Mouse (Mus musculus) left cerebral cortex, adult 2 months (tissue): ENCODE data around the gene Cdipt. TPM values are rescaled to one million over a fixed set of nuclear protein-coding genes. Genes with fewer than 3 reads are reported as not detected.
A peak's percentile ranks its signal among the peaks of the same experiment; 100 is the strongest.

Source experiments
- DNase-seq, 2 experiments: peaks; one replicate each; pipeline ENCODE4 v3.0.0; 2021 to 2022; ENCODE audit warnings: low spot score in 2 of 2, mixed read lengths in 1 of 2; ENCODE audit errors: extremely low spot score in 1 of 2
- H3K27ac ChIP-seq: fragments of 200-600 bp; 2 replicates; pipeline ENCODE4 v1.8.1; 2022
- H3K4me3 ChIP-seq: fragments of 200-600 bp; 2 replicates; pipeline ENCODE4 v1.8.1; 2022
- CTCF ChIP-seq: fragments of 200-600 bp; IDR thresholded peaks from 2 replicates; pipeline ENCODE4 v1.8.1; 2022; ENCODE audit warnings: antibody characterized with exemption, mild to moderate bottlenecking, moderate library complexity
- intact Hi-C: fragments of 180-260 bp; cut with DNase I; formaldehyde crosslinking; loops from one replicate; pipeline ENCODE4 v1.15.1; 2025
- total RNA-seq, 2 experiments: library from RNA; stranded (reverse); gene quantifications; 2 replicates each; pipeline ENCODE4 v1.2.3; 2021

Gene Cdipt
- total RNA-seq, 2 experiments from 2014 or later: 181 to 186 TPM

DNA sequence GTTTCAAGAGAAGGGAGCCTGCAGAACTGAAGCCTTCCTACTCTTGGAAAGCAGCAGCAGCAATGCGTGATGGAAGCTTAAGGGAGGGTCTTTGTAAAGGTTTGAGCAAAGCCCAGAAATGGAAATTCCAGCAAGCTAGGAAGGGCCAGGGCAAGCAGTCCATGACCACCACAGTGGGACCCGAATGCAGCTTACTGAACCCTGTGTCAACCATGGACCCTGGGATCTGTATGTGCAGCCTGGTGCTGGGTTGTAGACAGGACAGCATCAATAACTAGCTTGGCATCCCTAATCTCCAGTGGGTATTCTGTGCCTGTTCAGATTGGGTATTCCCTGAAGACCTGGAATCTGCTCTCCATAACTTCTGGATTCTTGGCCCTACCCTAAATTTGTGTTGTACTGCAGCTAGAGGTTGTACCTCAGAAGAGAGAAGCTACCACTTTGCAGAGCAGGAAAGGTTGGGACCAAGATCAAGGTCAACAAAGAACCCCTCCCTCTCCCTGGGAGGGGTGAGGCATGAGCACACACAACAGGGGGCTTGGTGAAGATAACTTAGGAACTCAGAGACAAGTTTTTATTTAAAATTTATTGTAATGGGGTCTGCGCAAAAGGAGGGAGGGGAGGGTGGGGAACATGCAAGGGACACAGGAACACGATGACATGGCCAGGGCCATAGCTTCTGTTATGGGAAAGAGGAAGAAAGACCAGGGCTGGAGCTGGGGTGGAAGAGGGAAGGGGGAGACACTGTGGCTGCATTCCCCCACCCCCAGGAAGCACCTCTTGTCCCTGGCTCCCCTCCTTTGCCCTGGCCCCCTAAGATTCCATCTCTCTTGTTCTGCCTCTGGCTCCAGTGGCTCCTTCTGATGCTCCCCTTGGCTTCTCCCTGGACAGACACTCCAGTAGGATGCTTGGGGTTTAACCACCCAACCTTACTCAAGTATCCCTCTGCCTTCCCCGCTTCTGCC is 46.1 kb downstream of the Cdipt start:
- no peak for DNase-seq
- intact Hi-C loops: loop anchor here (5.0 kb wide), 1 partner anchor 200 kb away; no protein-coding TSS in a partner anchor
- TF ChIP-seq CTCF: no peak
- Histone ChIP-seq H3K27ac (peak overlapping the region; percentile 95), H3K4me3 (peak overlapping the region; percentile 69)

- Histone ChIP-seq H3K27ac (peak overlapping the region; percentile 95), H3K4me3 (no peak overlapping the region)
- no peak for DNase-seq
- intact Hi-C loops: loop anchor here (5.0 kb wide), 1 partner anchor 200 kb away; no protein-coding TSS in a partner anchor
- TF ChIP-seq CTCF: no peak
Observed at GRCm38 (mm10) chr7:127022528-127023271, 47.0 kb downstream of the Cdipt start.

DNA sequence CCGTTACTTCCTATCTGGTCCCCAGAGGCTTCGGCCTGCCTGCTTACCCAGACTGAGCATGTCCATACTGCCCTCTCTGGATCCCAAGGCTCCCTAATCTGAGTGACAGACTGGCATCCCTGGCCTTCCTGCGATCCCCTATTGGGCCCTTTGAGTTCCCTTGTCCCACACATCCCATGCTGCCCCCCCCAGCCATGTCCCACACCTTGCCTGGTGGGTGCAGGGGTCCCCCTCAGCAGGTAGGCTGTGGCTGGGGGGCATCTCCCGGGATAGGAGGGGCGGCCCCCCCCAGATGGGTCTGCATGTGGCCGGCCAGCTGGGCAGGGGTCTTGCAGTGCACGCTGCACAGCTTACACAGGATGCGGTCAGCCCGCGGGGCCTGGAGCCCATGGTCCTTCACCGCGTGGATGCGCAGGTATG is 47.6 kb downstream of the Cdipt start:
- H3K27ac ChIP-seq: peak overlapping the region; percentile 95
- H3K4me3 ChIP-seq: peak overlapping the region; percentile 56
- TF ChIP-seq CTCF: no peak
- intact Hi-C loops: loop anchor here (5.0 kb wide), 1 partner anchor 201 kb away; no protein-coding TSS in a partner anchor
- DNase-seq: peak in 1 of 2 experiments; percentile 19

GRCm38 (mm10) chr7:127023896-127024690 is 48.4 kb downstream of the Cdipt start:
- peak overlapping the region; percentile 97 for H3K27ac ChIP-seq
- intact Hi-C loops: loop anchor here (5.0 kb wide), 1 partner anchor 202 kb away; no protein-coding TSS in a partner anchor
- DNase-seq: no peak
- peak overlapping the region; percentile 56 for H3K4me3 ChIP-seq
- no peak for TF ChIP-seq CTCF

DNA sequence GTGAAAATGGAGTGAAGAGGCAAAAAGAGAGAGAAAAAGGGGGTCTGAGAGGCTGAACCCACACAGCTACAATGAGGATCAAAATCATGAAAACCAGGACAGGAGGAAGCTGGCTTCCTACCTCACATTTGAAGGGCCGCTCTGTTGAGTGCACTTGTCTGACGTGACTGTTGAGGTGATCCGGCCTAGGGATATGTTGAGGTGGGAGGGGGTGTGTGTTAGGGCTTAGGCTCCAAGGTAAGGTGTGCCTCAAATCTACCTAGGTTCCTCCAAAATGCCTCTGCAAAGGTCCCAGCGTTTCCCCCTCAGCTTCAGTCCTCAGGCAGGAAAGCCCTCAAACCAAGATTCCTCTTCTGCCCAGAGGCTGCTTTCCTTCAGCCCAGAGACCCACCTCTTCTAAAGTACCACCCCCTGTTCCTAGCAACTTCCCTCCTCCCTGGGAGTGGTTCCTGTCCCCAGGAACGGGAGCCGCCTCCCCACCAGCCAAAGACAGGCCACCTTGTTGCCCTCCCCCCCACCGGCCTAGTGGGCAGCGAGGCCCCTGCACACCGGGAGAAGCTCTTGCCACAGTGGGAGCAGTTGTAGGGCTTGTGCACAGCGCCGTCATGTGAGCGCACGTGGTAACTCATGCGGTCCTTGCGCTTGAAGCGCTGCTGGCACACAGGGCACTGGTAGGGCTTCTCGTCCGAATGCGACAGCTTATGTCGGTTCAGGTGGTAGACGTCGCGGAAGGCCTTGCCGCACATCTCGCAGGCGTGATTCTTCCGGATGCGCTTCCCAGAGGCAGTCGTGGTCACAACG is 49.2 kb downstream of the Cdipt start:
- peak; percentile 78 for DNase-seq
- Histone ChIP-seq H3K4me3 (peak overlapping the region; percentile 56), H3K27ac (peak overlapping the region; percentile 97)
- intact Hi-C loops: loop anchor here (5.0 kb wide), 2 partner anchors 143 to 203 kb away; partner anchors contain the start of gene Taok2
- peak; percentile 45 for TF ChIP-seq CTCF

GRCm38 (mm10) chr7:127025556-127026160 is 49.9 kb downstream of the Cdipt start:
- peak overlapping the region; percentile 97 for H3K27ac ChIP-seq
- DNase-seq: peak; percentile 47 to 52
- TF ChIP-seq CTCF: no peak
- peak overlapping the region; percentile 56 for H3K4me3 ChIP-seq
- intact Hi-C loops: loop anchor here (2.0 to 5.0 kb wide), 2 partner anchors 75 to 143 kb away; partner anchors contain the start of genes Sez6l2 and Taok2

DNA sequence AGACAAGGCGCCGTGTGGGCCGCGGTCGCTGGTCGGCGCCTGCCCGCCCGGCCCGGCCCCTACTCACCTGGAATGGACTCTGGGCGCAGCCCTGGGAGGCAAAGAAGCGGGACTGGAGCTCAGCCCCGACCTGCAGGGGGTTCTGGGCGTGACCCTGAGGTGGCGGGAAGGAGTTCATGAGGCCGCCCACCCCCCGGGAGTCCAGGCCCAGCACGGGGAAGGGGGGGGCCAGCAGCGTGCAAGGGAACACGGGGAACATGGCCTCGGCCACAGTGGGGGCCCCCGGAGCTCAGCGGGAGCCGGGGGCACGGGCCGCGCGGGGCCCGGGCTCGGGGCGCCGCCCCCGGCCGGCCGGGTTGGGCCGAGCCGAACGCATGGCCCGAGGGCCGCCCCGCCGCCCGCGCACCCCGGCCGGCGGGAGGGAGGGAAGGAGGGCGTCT is 50.5 kb downstream of the Cdipt start:
- intact Hi-C loops: loop anchor here (2.0 to 5.0 kb wide), 2 partner anchors 75 to 144 kb away; partner anchors contain the start of genes Sez6l2 and Taok2
- Histone ChIP-seq H3K4me3 (peak overlapping the region; percentile 56), H3K27ac (peak overlapping the region; percentile 97)
- TF ChIP-seq CTCF: no peak
- DNase-seq: peak; percentile 62 to 69

- peak overlapping the region; percentile 94 for H3K27ac ChIP-seq
- H3K4me3 ChIP-seq: peak overlapping the region; percentile 48
- TF ChIP-seq CTCF: no peak
- intact Hi-C loops: loop anchor here (2.0 to 5.0 kb wide), 2 partner anchors 76 to 144 kb away; partner anchors contain the start of genes Sez6l2 and Taok2
- DNase-seq: peak; percentile 61 to 73
Observed at GRCm38 (mm10) chr7:127026616-127026983, 50.9 kb downstream of the Cdipt start.

GRCm38 (mm10) chr7:127026984-127027726 is 51.4 kb downstream of the Cdipt start, which contains the start of gene Maz:
Gene Maz (minus strand): TSS chr7:127027037.
- peak within 1 kb of the TSS; percentile 56 for H3K4me3 ChIP-seq
- peak; percentile 99 for DNase-seq
- H3K27ac ChIP-seq: peak within 1 kb of the TSS; percentile 97
- TF ChIP-seq CTCF: no peak
- intact Hi-C loops: loop anchor here (1.0 to 5.0 kb wide), 6 partner anchors 51 to 228 kb away; partner anchors contain the start of genes Cdiptos, Mylpf, Sez6l2 and Taok2
